Mouse (Mus musculus) lung, adult 2 months (tissue): ENCODE results near the gene Fcnb.

Source experiments
- CTCF ChIP-seq: fragments of 200-500 bp; IDR thresholded peaks from 2 replicates; pipeline ENCODE4 v1.5.1; 2011; ENCODE audit warnings: mild to moderate bottlenecking, low read length, control low read depth; ENCODE audit not compliant: insufficient read depth
- POLR2A ChIP-seq: fragments of 200-500 bp; IDR thresholded peaks from 2 replicates; pipeline ENCODE4 v1.6.1; 2011; ENCODE audit warnings: low read depth, mild to moderate bottlenecking, control low read depth, low read length, borderline replicate concordance; ENCODE audit errors: extremely low read depth

- TF ChIP-seq CTCF, result no peak
- no peak for TF ChIP-seq POLR2A
These were observed 20.2 kb downstream of the Fcnb start for GRCm38 (mm10) chr2:28064339-28065080.
